Mouse (Mus musculus) C2C12 (cell line): ENCODE results near the gene Arid5b. TPM values are rescaled to one million over a fixed set of nuclear protein-coding genes. Genes with fewer than 3 reads are reported as not detected.

Experiments
- H3K27me3 ChIP-seq: one replicate; pipeline ENCODE4 v1.6.1; 2011; ENCODE audit not compliant: control insufficient read depth, insufficient read depth, insufficient read length
- H3K36me3 ChIP-seq: one replicate; pipeline ENCODE4 v1.6.1; 2011; ENCODE audit not compliant: control insufficient read depth, insufficient read depth
- H3K4me3 ChIP-seq: one replicate; pipeline ENCODE4 v1.5.1; 2011; ENCODE audit warnings: mild to moderate bottlenecking, control low read depth; ENCODE audit not compliant: poor library complexity, insufficient read depth, severe bottlenecking
- H3K79me2 ChIP-seq: one replicate; pipeline ENCODE4 v1.6.1; 2011; ENCODE audit not compliant: control insufficient read depth, insufficient read depth
- H3K79me3 ChIP-seq: one replicate; pipeline ENCODE4 v1.6.1; 2011; ENCODE audit warnings: low read depth, control low read depth
- H3ac ChIP-seq: one replicate; pipeline ENCODE3; 2011; ENCODE audit warnings: low read depth; ENCODE audit not compliant: control insufficient read depth, insufficient read length
- CEBPB ChIP-seq: IDR thresholded peaks from one replicate; pipeline ENCODE4 v1.6.1; 2011; ENCODE audit warnings: low read depth, mild to moderate bottlenecking, control low read depth, moderate library complexity
- CTCF ChIP-seq: IDR thresholded peaks from one replicate; pipeline ENCODE4 v1.5.1; 2011; ENCODE audit not compliant: control insufficient read depth, insufficient read depth, insufficient read length
- FOSL1 ChIP-seq: IDR thresholded peaks from one replicate; pipeline ENCODE4 v1.8.0; 2011; ENCODE audit warnings: mild to moderate bottlenecking, low read length; ENCODE audit not compliant: poor library complexity, insufficient read depth, severe bottlenecking
- MAX ChIP-seq: IDR thresholded peaks from one replicate; pipeline ENCODE4 v1.6.1; 2011; ENCODE audit warnings: mild to moderate bottlenecking, control low read depth
- MYOD1 ChIP-seq: IDR thresholded peaks from one replicate; pipeline ENCODE4 v1.6.1; 2011; ENCODE audit warnings: low read depth; ENCODE audit not compliant: control insufficient read depth, insufficient read length
- MYOG ChIP-seq: IDR thresholded peaks from one replicate; pipeline ENCODE4 v1.6.1; 2011; ENCODE audit not compliant: control insufficient read depth, insufficient read length; ENCODE audit errors: extremely low read depth
- USF1 ChIP-seq: IDR thresholded peaks from one replicate; pipeline ENCODE4 v1.6.1; 2011; ENCODE audit warnings: low read depth, mild to moderate bottlenecking, control low read depth, moderate library complexity
- polyA plus RNA-seq: library from polyadenylated mRNA; unstranded; fragments of >200 nt; fragmentation: generic; extraction: Trizol; gene quantifications from one replicate; pipeline ENCODE4 v1.2.1, GENCODE M21; 2012; ENCODE audit warnings: missing spikeins

Gene Arid5b
- polyA plus RNA-seq, 1 experiment: 6.0 TPM

- H3K36me3 ChIP-seq: peaks cover 9% of the 10 kb centered on the region
- H3K4me3 ChIP-seq: no peak overlapping the region
- no peaks in the 10 kb centered on the region for H3K27me3 ChIP-seq
- TF ChIP-seq CTCF: no peak
- no peak for TF ChIP-seq MYOG
- H3K79me2 ChIP-seq: no peaks in the 10 kb centered on the region
- H3K79me3 ChIP-seq: no peaks in the 10 kb centered on the region
- no peak overlapping the region for H3ac ChIP-seq
Measured at GRCm38 (mm10) chr10:68157511-68157910, 121.0 kb downstream of the Arid5b start.

- H3K79me3 ChIP-seq: no peaks in the 10 kb centered on the region
- H3K4me3 ChIP-seq: peak overlapping the region; percentile 7
- H3ac ChIP-seq: peak overlapping the region; percentile 35
- no peaks in the 10 kb centered on the region for H3K79me2 ChIP-seq
- peaks cover 9% of the 10 kb centered on the region for H3K36me3 ChIP-seq
- TF ChIP-seq FOSL1: peak; percentile 77
- TF ChIP-seq MYOG: no peak
- H3K27me3 ChIP-seq: no peaks in the 10 kb centered on the region
Measured at GRCm38 (mm10) chr10:68156646-68157245, 121.8 kb downstream of the Arid5b start.

- Histone ChIP-seq H3K36me3 (peaks cover 9% of the 10 kb centered on the region), H3K4me3 (no peak overlapping the region), H3ac (no peak overlapping the region), H3K27me3 (no peaks in the 10 kb centered on the region), H3K79me2 (no peaks in the 10 kb centered on the region), H3K79me3 (no peaks in the 10 kb centered on the region)
- peak; percentile 53 for TF ChIP-seq CEBPB
- no peak for TF ChIP-seq MAX
Measured at GRCm38 (mm10) chr10:68156159-68156558, 122.4 kb downstream of the Arid5b start.

- H3K79me3 ChIP-seq: no peaks in the 10 kb centered on the region
- H3K79me2 ChIP-seq: no peaks in the 10 kb centered on the region
- no peak for TF ChIP-seq CTCF
- TF ChIP-seq FOSL1: no peak
- TF ChIP-seq USF1: no peak
- no peak for TF ChIP-seq MYOD1
- TF ChIP-seq CEBPB: no peak
- TF ChIP-seq MAX: no peak
- no peak for TF ChIP-seq MYOG
- no peak overlapping the region for H3K4me3 ChIP-seq
- H3K36me3 ChIP-seq: peaks cover 9% of the 10 kb centered on the region
- peak overlapping the region; percentile 22 for H3ac ChIP-seq
- no peaks in the 10 kb centered on the region for H3K27me3 ChIP-seq
Measured at GRCm38 (mm10) chr10:68155431-68156119, 123.0 kb downstream of the Arid5b start.

- H3K27me3 ChIP-seq: no peaks in the 10 kb centered on the region
- no peaks in the 10 kb centered on the region for H3K79me2 ChIP-seq
- H3ac ChIP-seq: no peak overlapping the region
- no peak overlapping the region for H3K4me3 ChIP-seq
- no peaks in the 10 kb centered on the region for H3K79me3 ChIP-seq
- peaks cover 9% of the 10 kb centered on the region for H3K36me3 ChIP-seq
- TF ChIP-seq MYOG: no peak
- TF ChIP-seq MAX: no peak
- TF ChIP-seq MYOD1: no peak
- no peak for TF ChIP-seq FOSL1
- TF ChIP-seq CTCF: no peak
- TF ChIP-seq CEBPB: no peak
- TF ChIP-seq USF1: no peak
Measured at GRCm38 (mm10) chr10:68154046-68154765, 124.3 kb downstream of the Arid5b start.

GRCm38 (mm10) chr10:68153344-68154045 is 125.0 kb downstream of the Arid5b start:
- H3K27me3 ChIP-seq: no peaks in the 10 kb centered on the region
- no peak overlapping the region for H3K4me3 ChIP-seq
- TF ChIP-seq CTCF: no peak
- TF ChIP-seq MAX: no peak
- TF ChIP-seq FOSL1: no peak
- no peak for TF ChIP-seq MYOD1
- no peak for TF ChIP-seq USF1
- TF ChIP-seq MYOG: no peak
- no peak for TF ChIP-seq CEBPB
- no peak overlapping the region for H3ac ChIP-seq
- no peaks in the 10 kb centered on the region for H3K79me2 ChIP-seq
- no peaks in the 10 kb centered on the region for H3K79me3 ChIP-seq
- H3K36me3 ChIP-seq: peaks cover 9% of the 10 kb centered on the region
